Mouse (Mus musculus) kidney, adult 18-20 months (tissue): ENCODE data around the gene Fam20a.

Source experiments
- DNase-seq: peaks from one replicate; pipeline ENCODE4 v3.0.0; 2021

Fam20a gene

GRCm38 (mm10) chr11:109651566-109652024 lies 70.5 kb downstream of the Fam20a start:
- DNase-seq, result peak; percentile 60

DNA sequence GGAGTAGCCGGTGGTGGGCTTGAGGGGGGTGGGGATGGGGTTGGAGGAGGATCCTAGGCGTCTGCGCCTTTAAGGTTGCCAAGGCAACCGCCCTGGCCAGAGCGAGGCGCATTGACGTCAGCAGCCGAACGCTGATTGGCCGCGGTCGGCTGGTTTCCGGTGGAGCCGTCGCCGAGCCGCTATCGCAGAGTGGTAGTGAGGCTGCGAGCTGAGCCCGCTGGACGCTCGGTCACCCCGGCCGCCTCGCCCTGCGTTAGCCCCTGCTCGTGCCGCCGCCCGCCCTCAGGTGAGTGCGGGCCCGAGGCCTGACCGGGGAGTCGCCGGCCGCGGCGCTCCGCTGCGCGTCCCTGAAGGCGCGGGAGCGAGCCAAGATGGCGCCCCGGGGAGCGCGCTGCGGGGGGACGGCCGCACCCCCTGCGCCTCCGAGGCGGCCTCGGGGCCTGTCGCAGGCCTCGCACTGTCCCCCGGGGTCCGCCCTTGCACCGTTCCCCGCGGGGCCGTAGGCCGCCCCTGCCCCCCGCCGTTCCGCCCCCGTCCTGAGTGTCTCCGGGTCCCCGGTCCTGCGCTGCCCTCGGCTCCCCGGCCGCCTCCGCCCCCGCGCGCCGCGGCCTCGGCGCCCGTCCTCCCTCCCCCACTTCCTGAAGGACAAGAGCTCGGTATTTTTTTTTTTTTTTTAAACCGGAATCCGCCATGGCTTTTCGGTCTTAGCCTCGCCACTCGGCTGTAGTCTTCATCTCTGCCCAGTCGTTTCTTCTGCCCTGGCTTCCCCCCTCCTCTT lies 71.1 kb downstream of the Fam20a start:
- DNase-seq, result peak; percentile 94

GRCm38 (mm10) chr11:109649975-109650701 lies 71.9 kb downstream of the Fam20a start:
- DNase-seq, result peak; percentile 66

- DNase-seq, result no peak
Measured at GRCm38 (mm10) chr11:109649206-109649605, 72.9 kb downstream of the Fam20a start, which contains the start of gene Prkar1a. Gene Prkar1a (plus strand): TSS chr11:109649405.

- no peak for DNase-seq
Measured at GRCm38 (mm10) chr11:109648510-109648909, 73.6 kb downstream of the Fam20a start.

- peak; percentile 69 for DNase-seq
Measured at GRCm38 (mm10) chr11:109641498-109642222, 80.4 kb downstream of the Fam20a start.

DNA sequence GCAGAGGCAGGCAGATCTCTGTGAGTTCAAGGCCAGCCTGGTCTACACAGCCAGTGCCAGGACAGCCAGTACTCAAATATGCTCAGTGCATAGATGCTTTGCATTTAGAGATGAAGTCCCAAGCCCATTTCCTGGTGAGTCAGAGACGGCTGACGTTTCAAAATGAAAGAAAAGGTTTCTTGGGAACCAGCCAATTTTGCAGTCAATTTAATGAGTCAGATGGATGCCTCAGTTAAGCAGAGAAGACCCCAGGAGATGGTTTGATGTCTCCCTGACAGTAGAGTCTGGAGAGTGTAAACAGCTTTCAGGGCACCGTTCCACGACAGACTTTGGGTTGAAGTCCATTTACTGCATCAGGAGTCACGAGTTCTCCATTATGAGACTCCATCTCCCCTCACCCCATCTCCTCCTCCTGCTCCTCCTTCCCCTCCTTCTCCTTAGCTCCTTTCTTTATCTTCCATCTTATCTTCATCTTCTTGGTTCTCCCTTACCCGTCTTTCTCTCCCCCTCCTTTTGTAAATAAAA lies 86.1 kb downstream of the Fam20a start:
- DNase-seq, result peak; percentile 21

GRCm38 (mm10) chr11:109634928-109635327 lies 87.2 kb downstream of the Fam20a start:
- DNase-seq, result no peak

GRCm38 (mm10) chr11:109629021-109629521 lies 93.0 kb downstream of the Fam20a start:
- DNase-seq, result no peak

GRCm38 (mm10) chr11:109628099-109628498 lies 94.0 kb downstream of the Fam20a start:
- DNase-seq, result no peak

- DNase-seq, result peak; percentile 19
Measured at GRCm38 (mm10) chr11:109627648-109628047, 94.4 kb downstream of the Fam20a start.

- DNase-seq, result no peak
Measured at GRCm38 (mm10) chr11:109623238-109623637, 98.8 kb downstream of the Fam20a start.

- DNase-seq, result peak; percentile 32
Measured at GRCm38 (mm10) chr11:109622518-109623037, 99.5 kb downstream of the Fam20a start.

- DNase-seq, result peak; percentile 59
Measured at GRCm38 (mm10) chr11:109621183-109621582, 100.9 kb downstream of the Fam20a start.

DNA sequence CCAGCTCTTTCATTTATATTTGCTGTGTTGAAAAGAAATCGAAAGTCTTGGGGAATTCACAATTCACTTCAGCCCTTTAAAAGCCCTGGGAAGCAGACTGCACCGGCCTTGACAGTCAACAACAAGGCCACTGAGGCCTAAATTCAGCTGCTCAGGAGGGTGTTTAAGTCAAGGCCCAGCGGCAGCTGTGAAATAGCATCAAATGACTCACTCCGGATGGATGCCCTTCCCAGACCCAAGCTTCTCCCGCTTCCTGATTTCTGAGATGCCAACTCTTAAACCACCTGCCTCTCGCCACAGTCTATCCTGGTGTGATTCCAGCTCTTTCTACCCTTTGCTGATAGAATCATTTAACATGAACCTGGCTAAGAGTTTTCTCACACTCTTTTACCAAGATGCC lies 101.7 kb downstream of the Fam20a start:
- no peak for DNase-seq
